Mouse (Mus musculus) stomach, postnatal 0 days (tissue): ENCODE data around the gene Gm4847.

Experiments used
- CTCF ChIP-seq: IDR thresholded peaks from 2 replicates; pipeline ENCODE4 v1.5.1; 2016; ENCODE audit warnings: antibody characterized with exemption, low read depth, mild to moderate bottlenecking, moderate library complexity
- EP300 ChIP-seq: optimal IDR thresholded peaks from 2 replicates; pipeline ENCODE3; 2016; ENCODE audit warnings: antibody characterized with exemption

DNA sequence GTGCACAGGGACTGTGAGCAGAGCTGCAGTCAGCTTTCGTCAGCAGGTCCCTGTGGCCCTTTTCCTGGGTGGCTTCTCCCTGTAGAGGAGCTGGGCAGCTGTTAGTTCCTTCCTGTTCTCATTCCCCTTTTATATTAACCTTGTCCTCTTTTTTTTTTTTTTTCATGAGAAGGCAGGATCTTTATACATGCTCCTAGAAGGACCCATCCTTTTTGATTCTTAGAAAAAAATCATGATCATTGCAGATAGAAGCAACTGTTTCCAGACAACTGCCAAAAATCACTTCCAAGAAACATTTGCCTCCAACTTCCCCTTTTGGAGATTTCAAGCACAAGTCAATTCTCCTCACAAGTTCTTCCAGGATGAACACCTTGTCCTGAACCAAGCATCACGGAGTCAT lies at the start of gene Gm4847:
- no peak for TF ChIP-seq CTCF
- TF ChIP-seq EP300, result no peak
